Mouse (Mus musculus): Measurements from ENCODE around the gene Zhx3. TPM values are rescaled to one million over a fixed set of nuclear protein-coding genes. Genes with fewer than 3 reads are reported as not detected.

Gene Zhx3
- polyA plus RNA-seq, 1 experiment from 2014 or later = 15.5 TPM

DNA sequence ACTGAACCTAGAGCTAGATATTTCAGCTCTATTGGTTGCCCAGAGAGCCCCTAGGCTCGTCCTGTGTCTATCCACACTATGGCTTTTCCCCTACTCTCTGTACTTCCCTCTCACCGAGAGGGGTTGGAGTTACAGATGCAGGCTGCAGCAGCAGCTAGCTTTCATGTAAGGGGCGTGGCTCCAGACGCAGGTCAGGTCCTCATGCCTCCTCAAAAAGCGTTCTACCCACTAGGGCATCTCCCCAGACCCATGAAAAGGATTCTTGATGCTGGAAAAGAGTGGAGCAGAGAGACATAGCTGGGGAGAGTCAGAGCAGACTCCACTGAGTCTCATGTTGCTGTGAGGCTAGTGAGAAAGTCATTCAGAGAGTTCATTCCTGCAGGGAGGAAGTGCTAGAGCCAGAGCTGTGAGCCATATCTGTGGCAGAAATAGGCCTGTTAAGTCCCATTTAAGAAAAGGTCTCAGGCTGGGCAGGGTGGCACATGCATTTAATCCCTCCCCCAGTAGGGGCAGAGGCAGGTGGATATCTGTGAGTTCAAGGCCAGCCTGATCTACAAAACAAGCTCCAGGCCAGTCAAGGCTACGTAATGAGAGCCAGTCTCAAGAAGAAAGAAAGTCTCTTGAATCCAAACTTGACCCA lies 8.8 kb upstream of the Zhx3 start:
- Histone ChIP-seq H3K27me3 (no peaks in the 10 kb centered on the region), H3K4me1 (no peaks in the 10 kb centered on the region), H3K9me3 (no peaks in the 10 kb centered on the region), H3K9ac (replicated peaks) (no peak overlapping the region), H3K4me2 (replicated peaks) (no peak overlapping the region), H3K36me3 (no peaks in the 10 kb centered on the region), H3K4me3 (no peak overlapping the region), H3K27ac (replicated peaks) (no peak overlapping the region)
- no peak for ATAC-seq (ENCODE audit: low FRiP score, low read depth)
- WGBS = 63% methylated on average over 6 of the region's 6 CpGs

DNA sequence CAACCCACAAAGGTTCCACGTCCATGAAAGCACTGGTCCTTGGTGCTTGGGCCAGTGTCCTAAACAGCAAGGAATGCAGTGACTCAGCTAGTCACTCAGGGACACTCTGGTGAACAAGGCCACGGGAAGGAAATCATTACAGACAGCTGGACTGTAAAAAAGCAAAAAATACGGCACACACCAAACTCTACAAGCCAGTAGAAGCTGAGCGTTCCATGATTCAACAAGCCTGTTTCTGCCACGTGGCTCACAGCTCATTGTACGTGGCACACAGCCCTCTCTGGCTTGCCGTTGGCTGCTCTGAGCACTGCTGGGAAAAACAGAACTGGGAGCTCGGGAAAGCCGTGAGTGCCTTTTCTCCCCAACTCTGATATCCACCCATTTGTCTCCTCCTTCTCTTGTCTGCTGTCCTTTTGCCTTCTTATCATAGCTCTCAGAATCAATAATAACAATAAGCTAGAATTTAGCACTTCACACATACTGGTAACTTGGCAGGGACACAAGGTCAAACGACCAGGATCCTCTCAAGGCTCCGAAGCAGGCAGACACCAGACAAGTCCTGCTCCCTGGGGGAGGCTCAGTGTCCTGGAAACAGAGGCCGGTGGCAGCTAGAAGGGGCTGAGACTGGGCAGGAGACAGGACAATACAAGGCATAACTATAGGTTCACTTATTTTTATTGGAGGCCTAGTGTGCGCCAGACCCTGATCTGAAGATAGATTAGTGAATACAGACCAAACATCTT lies 7.8 kb upstream of the Zhx3 start, which contains the start of gene Lpin3:
TSS of gene Lpin3 (plus strand) at position 218 of the 743 bp plus-strand sequence.
- WGBS = 76% methylated on average over 13 of the region's 13 CpGs
- H3K4me1 ChIP-seq = no peaks in the 10 kb centered on the region
- H3K36me3 ChIP-seq = no peaks in the 10 kb centered on the region
- H3K27ac ChIP-seq (replicated peaks) = no peak within 1 kb of the TSS
- H3K9ac ChIP-seq (replicated peaks) = no peak within 1 kb of the TSS
- no peak within 1 kb of the TSS for H3K4me3 ChIP-seq
- H3K4me2 ChIP-seq (replicated peaks) = no peak within 1 kb of the TSS
- H3K9me3 ChIP-seq = no peaks in the 10 kb centered on the region
- no peaks in the 10 kb centered on the region for H3K27me3 ChIP-seq
- ATAC-seq (ENCODE audit: low FRiP score, low read depth) = no peak

- no peak for ATAC-seq (ENCODE audit: low FRiP score, low read depth)
- Histone ChIP-seq H3K9ac (replicated peaks) (no peak overlapping the region), H3K9me3 (no peaks in the 10 kb centered on the region), H3K4me1 (peaks cover 14% of the 10 kb centered on the region), H3K4me2 (replicated peaks) (no peak overlapping the region), H3K27ac (replicated peaks) (no peak overlapping the region), H3K27me3 (no peaks in the 10 kb centered on the region), H3K4me3 (no peak overlapping the region), H3K36me3 (no peaks in the 10 kb centered on the region)
- 79% methylated on average over 4 of the region's 4 CpGs for WGBS
These were observed 3.3 kb upstream of the Zhx3 start for GRCm38 (mm10) chr2:160876115-160876514.

DNA sequence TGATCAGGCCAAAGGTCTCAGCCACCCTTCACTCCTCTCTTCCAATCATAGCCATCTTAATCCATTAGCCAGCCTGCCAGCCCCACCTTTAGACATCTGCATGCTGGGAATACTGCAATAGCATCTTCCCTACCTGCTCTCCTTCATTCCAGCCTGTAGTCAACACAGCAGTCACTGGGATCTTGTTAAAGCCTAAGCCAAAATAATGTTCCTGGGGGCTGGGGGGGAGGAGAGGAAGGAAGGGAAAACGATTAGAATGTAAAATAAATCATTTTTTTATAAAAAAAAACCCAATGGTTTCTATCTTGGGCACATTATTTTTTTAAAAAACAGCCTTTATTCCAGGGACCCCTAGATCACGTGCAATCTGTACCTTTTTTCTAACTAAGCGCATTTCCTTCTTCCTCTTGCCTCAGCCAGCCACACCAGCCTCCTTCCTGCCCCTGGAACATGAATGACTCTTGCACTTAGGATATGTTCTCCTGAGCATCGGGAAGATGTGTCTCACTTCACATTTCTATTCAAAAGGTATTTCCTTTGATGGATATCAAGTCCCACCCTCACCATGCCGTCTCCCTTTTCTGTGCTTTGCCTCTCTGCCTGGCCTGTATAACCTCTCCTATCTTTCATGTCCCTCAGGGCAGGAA lies 1.6 kb upstream of the Zhx3 start:
- H3K36me3 ChIP-seq = no peaks in the 10 kb centered on the region
- 84% methylated on average over 5 of the region's 5 CpGs for WGBS
- no peak overlapping the region for H3K4me2 ChIP-seq (replicated peaks)
- H3K27ac ChIP-seq (replicated peaks) = no peak overlapping the region
- no peak overlapping the region for H3K9ac ChIP-seq (replicated peaks)
- H3K9me3 ChIP-seq = no peaks in the 10 kb centered on the region
- H3K4me1 ChIP-seq = peaks cover 14% of the 10 kb centered on the region
- H3K27me3 ChIP-seq = no peaks in the 10 kb centered on the region
- no peak overlapping the region for H3K4me3 ChIP-seq
- ATAC-seq (ENCODE audit: low FRiP score, low read depth) = no peak

GRCm38 (mm10) chr2:160872395-160872794 lies 403 bp downstream of the Zhx3 start:
- H3K4me3 ChIP-seq = peak overlapping the region; percentile 90
- H3K4me1 ChIP-seq = peaks cover 14% of the 10 kb centered on the region
- H3K9ac ChIP-seq (replicated peaks) = peak overlapping the region; percentile 89
- no peaks in the 10 kb centered on the region for H3K9me3 ChIP-seq
- WGBS = under 1% methylated on average over 38 of the region's 47 CpGs
- no peaks in the 10 kb centered on the region for H3K36me3 ChIP-seq
- ATAC-seq (ENCODE audit: low FRiP score, low read depth) = peak; percentile 91
- H3K27me3 ChIP-seq = no peaks in the 10 kb centered on the region
- peak overlapping the region; percentile 82 for H3K4me2 ChIP-seq (replicated peaks)
- peak overlapping the region; percentile 98 for H3K27ac ChIP-seq (replicated peaks)

DNA sequence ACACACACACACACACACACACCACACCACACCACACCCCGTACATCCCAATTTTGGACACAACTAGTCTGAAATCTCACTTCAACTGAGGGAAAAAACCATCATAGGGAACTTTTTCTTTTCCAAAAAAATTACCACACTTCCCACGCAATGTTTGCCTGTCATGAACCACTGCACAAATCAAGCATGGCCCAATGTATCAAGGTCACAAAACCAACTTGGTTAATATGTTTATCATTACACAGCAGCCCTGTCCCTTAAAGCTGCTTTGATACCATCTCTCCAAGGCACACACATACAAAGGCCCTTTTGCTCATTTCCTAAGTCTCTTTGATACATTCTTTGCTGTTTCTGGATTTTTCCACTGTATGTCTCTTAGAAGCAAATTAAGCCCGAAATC lies 1.5 kb downstream of the Zhx3 start:
- WGBS = 86% methylated on average over 3 of the region's 3 CpGs
- H3K36me3 ChIP-seq = no peaks in the 10 kb centered on the region
- ATAC-seq (ENCODE audit: low FRiP score, low read depth) = no peak
- no peak overlapping the region for H3K9ac ChIP-seq (replicated peaks)
- H3K4me1 ChIP-seq = peaks cover 14% of the 10 kb centered on the region
- H3K27ac ChIP-seq (replicated peaks) = no peak overlapping the region
- H3K4me3 ChIP-seq = no peak overlapping the region
- H3K9me3 ChIP-seq = no peaks in the 10 kb centered on the region
- H3K4me2 ChIP-seq (replicated peaks) = 0 out of 2 replicates have a peak overlapping the region, but pooled peaks have one; percentile 7
- no peaks in the 10 kb centered on the region for H3K27me3 ChIP-seq

GRCm38 (mm10) chr2:160869446-160869845 lies 3.4 kb downstream of the Zhx3 start:
- H3K36me3 ChIP-seq = no peaks in the 10 kb centered on the region
- H3K27me3 ChIP-seq = no peaks in the 10 kb centered on the region
- H3K9ac ChIP-seq (replicated peaks) = no peak overlapping the region
- ATAC-seq (ENCODE audit: low FRiP score, low read depth) = no peak
- H3K9me3 ChIP-seq = no peaks in the 10 kb centered on the region
- no peak overlapping the region for H3K27ac ChIP-seq (replicated peaks)
- no peak overlapping the region for H3K4me2 ChIP-seq (replicated peaks)
- H3K4me1 ChIP-seq = peaks cover 14% of the 10 kb centered on the region
- WGBS = 77% methylated on average over 3 of the region's 3 CpGs
- no peak overlapping the region for H3K4me3 ChIP-seq

DNA sequence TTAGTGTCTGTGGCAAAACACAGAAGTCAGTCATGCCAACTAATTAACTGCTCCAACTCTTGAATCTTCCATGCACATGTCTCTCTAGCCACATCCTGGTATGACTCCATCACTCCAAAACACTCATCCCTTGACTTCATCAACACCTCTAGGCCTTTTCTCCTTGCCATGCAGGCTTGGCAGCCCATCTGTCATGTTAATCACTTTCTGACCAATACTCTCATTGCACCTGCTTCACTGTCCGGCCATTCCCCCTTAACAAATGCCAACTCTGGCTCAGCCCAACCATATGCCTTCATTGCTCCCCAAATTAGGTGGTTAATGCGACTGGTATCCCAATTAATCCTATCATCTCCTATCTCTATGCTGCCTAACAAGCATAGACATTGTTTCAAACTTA lies 7.5 kb downstream of the Zhx3 start:
- Histone ChIP-seq H3K9ac (replicated peaks) (no peak overlapping the region), H3K9me3 (no peaks in the 10 kb centered on the region), H3K4me2 (replicated peaks) (no peak overlapping the region), H3K4me3 (no peak overlapping the region), H3K27ac (replicated peaks) (no peak overlapping the region), H3K4me1 (no peaks in the 10 kb centered on the region), H3K27me3 (no peaks in the 10 kb centered on the region), H3K36me3 (no peaks in the 10 kb centered on the region)
- WGBS = 77% methylated on average over 2 of the region's 2 CpGs
- no peak for ATAC-seq (ENCODE audit: low FRiP score, low read depth)

GRCm38 (mm10) chr2:160864112-160864511 lies 8.7 kb downstream of the Zhx3 start:
- Histone ChIP-seq H3K4me3 (no peak overlapping the region), H3K27me3 (no peaks in the 10 kb centered on the region), H3K36me3 (no peaks in the 10 kb centered on the region), H3K27ac (replicated peaks) (no peak overlapping the region), H3K4me2 (replicated peaks) (no peak overlapping the region), H3K4me1 (no peaks in the 10 kb centered on the region), H3K9me3 (no peaks in the 10 kb centered on the region), H3K9ac (replicated peaks) (no peak overlapping the region)
- no peak for ATAC-seq (ENCODE audit: low FRiP score, low read depth)
- 91% methylated on average over 1 of the region's 1 CpGs for WGBS

GRCm38 (mm10) chr2:160860363-160860762 lies 12.4 kb downstream of the Zhx3 start:
- H3K9ac ChIP-seq (replicated peaks) = no peak overlapping the region
- H3K4me1 ChIP-seq = no peaks in the 10 kb centered on the region
- no peak overlapping the region for H3K27ac ChIP-seq (replicated peaks)
- H3K36me3 ChIP-seq = no peaks in the 10 kb centered on the region
- H3K4me3 ChIP-seq = no peak overlapping the region
- ATAC-seq (ENCODE audit: low FRiP score, low read depth) = no peak
- WGBS = 94% methylated on average over 1 of the region's 1 CpGs
- H3K4me2 ChIP-seq (replicated peaks) = no peak overlapping the region
- H3K9me3 ChIP-seq = no peaks in the 10 kb centered on the region
- H3K27me3 ChIP-seq = no peaks in the 10 kb centered on the region

- no peak overlapping the region for H3K9ac ChIP-seq (replicated peaks)
- no peaks in the 10 kb centered on the region for H3K9me3 ChIP-seq
- no peak for ATAC-seq (ENCODE audit: low FRiP score, low read depth)
- no peaks in the 10 kb centered on the region for H3K27me3 ChIP-seq
- H3K4me3 ChIP-seq = no peak overlapping the region
- H3K4me1 ChIP-seq = no peaks in the 10 kb centered on the region
- H3K36me3 ChIP-seq = no peaks in the 10 kb centered on the region
- H3K27ac ChIP-seq (replicated peaks) = no peak overlapping the region
- 76% methylated on average over 5 of the region's 5 CpGs for WGBS
- no peak overlapping the region for H3K4me2 ChIP-seq (replicated peaks)
These were observed 16.3 kb downstream of the Zhx3 start for GRCm38 (mm10) chr2:160856359-160857102.

- Histone ChIP-seq H3K9me3 (no peaks in the 10 kb centered on the region), H3K4me2 (replicated peaks) (no peak overlapping the region), H3K9ac (replicated peaks) (no peak overlapping the region), H3K4me3 (no peak overlapping the region), H3K4me1 (no peaks in the 10 kb centered on the region), H3K27me3 (no peaks in the 10 kb centered on the region), H3K27ac (replicated peaks) (no peak overlapping the region), H3K36me3 (no peaks in the 10 kb centered on the region)
- ATAC-seq (ENCODE audit: low FRiP score, low read depth) = no peak
These were observed 18.1 kb downstream of the Zhx3 start for GRCm38 (mm10) chr2:160854687-160855086.
